Mouse (Mus musculus) heart, postnatal 0 days (tissue): Measurements from ENCODE around the gene Pla2g15.

Experiments
- CTCF ChIP-seq: IDR thresholded peaks from 2 replicates; pipeline ENCODE4 v1.5.1; 2016; ENCODE audit warnings: antibody characterized with exemption, control low read depth, low read depth
- EP300 ChIP-seq: IDR thresholded peaks from 2 replicates; pipeline ENCODE4 v1.6.1; 2016; ENCODE audit warnings: antibody characterized with exemption, low read depth

- TF ChIP-seq CTCF (no peak), EP300 (no peak)
Observed at GRCm38 (mm10) chr8:106134751-106135571, 15.2 kb upstream of the Pla2g15 start.
